Mouse (Mus musculus) kidney, adult 18-20 months (tissue): ENCODE data around the gene Sgsm1.

Source experiments
- DNase-seq: peaks from one replicate; pipeline ENCODE4 v3.0.0; 2021

Gene Sgsm1

DNA sequence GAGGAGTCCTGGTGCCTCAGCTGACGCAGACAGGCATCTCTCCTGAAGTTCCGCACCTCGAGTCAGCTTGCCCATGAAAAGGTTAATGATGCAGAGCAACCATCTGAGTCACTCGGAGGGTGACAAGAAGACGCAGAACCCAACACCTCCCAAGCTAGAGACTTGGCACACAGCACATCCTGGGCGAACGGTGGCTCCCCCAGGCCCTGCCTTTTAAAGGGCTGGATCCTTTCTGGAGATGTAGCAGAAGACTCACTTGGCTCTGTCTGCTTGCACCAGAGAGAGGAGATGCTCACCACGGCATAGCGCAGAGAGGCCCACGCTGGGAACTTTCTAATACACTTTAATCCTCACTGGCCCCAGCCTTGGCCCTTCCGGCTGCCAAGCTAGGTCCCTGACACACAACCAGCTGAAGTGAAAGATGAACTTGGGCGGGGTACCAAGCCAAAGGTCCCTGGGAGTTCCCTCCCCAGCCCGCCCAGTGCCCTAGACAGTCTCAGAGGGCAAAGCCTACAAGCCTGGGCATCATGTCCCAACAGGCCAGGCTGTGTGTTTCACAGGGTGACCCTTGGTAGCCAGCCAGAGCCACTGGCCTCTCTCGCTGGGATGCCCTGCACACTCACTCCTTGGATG, 94.1 kb downstream of the Sgsm1 start:
- peak; percentile 78 for DNase-seq

DNA sequence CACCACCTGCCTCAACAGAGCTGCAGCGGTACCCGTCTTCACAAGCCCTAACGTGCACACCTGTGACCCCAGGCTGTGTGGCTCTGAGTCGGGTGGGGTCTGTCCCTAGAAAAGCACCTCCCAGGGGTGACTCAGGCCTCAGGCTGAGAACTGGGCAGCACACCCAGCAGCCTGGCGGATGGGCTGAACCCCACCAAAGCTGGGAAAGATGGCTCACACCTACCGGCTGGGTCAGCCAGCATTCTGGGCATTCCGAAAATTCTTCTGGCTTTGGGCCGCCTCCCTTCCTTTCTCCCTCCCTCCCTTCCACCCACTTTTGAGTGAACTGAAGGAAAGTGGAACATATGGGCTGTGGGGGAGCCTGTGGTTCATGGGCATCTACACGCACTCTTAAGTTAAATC, 95.0 kb downstream of the Sgsm1 start:
- no peak for DNase-seq

GRCm38 (mm10) chr5:113214455-113214854, 96.1 kb downstream of the Sgsm1 start:
- DNase-seq: peak; percentile 63

- DNase-seq: no peak
Observed at GRCm38 (mm10) chr5:113214041-113214440, 96.5 kb downstream of the Sgsm1 start.

DNA sequence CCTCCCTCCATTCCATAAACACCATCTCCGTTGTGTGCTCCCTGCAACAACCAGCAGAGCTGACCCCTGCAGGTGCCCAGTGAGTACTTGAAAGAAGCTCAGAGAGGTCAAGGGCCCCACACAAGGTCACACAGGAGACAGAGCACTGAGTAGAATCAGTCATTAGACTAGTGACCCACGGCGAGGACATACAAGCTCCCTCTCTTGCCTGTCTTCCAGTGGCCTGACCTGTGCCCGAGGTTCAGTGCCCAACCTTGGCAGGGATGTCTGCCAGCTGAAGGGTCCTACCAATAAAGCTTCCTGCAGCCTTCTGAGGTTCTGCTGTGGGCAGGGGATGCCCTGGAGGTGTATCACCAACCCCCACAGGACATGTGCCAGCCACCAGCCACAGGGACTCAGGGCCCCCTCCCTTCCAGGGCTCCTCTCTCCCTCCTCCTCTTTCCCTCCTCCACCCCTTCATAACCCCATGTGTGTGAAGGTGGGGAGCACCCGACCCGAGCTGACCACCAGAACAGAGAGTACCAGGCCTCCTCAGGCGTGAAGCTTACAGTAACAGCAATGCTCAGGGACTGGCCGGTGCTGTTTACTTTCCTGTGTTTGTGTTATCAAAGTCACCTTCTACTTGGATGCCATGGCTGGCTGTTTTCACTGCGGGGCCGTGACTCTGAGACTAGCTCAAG, 98.3 kb downstream of the Sgsm1 start:
- DNase-seq: peak; percentile 45

DNA sequence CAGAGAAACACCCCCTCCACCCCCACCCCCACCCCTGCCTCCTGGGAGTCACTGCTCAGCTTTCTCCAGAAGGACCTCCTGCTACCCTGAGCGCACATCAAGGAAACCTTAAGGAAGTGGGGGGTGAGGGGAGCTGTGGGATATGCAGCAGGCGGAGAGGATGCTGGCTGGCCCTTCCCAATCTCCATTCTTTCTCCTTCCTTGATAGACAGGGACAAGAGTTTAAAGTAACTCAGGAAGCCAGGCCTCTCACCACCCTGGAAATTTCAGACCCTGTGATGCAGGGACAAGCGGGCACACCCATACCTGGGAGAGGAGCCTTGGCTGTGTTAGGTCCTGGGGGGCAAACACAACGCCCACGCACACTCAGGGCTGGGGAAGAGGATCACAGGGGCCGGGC, 100.3 kb downstream of the Sgsm1 start:
- DNase-seq: no peak

DNA sequence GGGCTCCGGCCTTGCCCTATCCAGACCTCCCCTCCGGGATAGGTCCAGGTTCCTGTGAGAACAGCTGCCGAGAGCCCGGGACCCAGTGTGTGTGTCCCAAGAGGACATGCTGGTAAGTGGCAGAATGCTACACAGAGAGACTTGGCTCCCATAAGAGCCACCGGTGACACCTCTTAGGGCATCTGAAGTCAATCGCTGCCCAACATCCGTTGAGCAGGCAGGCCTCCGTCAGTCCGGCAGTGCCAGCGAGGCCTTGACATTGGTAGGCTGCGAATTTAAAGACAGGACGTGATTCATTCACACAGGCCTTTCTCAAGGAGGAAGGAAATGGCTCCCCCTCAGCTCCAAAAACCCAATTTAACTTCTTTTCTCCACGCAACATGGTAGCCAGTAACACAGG, 100.7 kb downstream of the Sgsm1 start:
- no peak for DNase-seq

- DNase-seq: no peak
Observed at GRCm38 (mm10) chr5:113209401-113209750, 101.2 kb downstream of the Sgsm1 start.

- DNase-seq: peak; percentile 50
Observed at GRCm38 (mm10) chr5:113208622-113209400, 101.8 kb downstream of the Sgsm1 start.

GRCm38 (mm10) chr5:113208048-113208447, 102.5 kb downstream of the Sgsm1 start:
- peak; percentile 74 for DNase-seq

DNA sequence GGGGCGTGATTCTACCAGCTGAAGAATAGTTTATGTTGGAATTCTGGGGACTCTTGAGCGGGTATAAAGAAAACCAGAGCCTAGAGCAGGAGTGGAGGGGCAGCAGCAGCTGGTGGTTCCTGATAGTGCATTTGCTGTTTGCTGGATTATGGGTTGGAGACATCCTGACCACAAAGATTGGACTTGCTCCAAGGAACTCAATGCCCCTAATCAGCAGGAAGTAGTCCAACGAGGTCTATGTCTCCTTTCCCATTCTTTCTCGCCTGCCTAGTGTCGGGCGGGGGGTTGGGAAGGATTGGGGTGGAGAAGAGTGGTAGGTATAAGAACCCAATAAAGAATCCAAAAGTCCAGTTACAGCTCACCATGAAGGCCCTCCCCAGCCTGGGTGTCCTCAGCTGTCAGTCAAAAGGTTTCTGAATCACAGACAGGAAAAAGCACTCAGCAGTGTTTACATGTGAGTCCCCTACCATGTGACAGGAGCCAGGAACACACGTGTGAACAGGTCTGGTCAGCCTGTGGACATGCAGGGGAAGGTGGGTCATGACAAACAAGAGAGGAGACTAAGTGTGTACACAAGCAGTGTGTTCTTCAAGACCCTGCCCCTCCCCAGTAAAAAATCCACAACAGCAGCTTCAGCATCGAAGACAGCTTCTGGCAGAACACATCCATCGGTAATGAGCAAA, 103.8 kb downstream of the Sgsm1 start:
- no peak for DNase-seq

GRCm38 (mm10) chr5:113204193-113204592, 106.4 kb downstream of the Sgsm1 start:
- no peak for DNase-seq

GRCm38 (mm10) chr5:113199772-113200134, 110.8 kb downstream of the Sgsm1 start:
- DNase-seq: no peak

DNA sequence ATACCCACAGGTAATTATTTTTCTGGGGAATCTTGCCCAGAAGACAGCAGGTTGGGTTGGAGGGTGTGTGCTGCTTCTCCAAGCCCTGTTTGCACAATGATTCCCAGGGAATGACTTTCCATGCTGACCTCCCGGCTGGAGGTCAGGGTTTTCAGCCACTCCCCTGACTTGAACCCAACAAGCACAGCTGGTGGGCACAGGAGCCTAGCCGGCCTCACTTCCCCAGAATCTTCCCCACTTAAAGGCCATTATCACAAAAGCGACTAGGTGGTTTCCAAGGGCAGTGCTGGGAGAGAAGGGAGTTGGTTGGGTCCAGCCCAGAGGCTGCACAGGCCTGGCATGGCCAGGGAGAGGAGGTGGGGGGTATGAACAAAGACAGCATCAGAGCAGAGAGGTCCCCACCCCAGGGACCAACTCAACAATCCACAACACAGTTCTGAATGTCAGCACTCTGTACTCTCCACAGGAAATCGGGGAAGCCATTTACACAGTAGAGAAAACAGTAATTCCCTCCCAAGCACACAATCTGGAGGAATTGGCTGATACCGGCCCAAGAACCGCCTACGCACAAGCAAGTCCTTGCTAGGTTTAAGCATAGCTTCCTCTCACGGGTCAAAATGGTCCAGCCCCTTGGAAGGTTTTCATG, 111.3 kb downstream of the Sgsm1 start:
- no peak for DNase-seq

DNA sequence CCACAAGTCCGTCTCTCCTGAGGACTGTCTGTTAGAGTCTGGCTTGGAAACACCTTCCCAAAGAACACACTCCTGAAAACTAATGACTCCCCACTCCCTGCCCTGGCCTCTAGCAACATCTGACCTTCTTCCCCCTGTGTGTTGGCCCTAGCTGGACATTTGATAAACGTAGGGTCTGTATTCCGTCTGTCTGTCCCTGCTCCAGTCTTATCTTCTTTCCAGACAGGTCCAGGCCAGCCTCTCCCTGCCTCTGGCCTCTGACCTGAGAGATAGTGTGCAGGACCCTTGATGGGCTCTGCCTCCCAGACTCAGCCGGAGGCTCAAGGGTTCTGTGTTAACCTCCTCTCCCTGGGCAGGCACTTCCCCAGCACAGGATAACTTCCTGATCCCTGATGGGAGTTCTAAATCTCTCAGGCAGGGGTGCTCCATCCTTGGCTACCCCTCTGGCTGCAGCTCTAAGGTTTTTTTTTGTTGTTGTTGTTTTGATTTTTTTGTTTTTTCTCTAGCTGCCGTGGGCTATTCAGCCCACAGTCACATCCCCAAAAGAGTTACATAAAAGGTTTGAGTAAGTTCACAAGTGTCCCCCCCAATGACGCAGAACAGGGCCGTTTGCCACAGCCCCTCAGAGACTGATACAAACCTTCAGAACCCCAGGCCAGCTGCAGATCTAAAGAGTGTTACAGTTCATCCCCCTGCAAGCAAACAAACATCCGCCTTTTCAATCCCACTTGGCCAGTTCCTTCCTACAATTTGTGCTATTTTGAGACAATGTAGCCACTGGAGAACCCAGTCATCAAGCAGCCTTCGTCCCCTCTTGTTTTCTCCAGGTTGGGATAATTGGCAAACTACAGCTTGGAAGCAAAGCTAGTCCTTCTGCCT, 113.4 kb downstream of the Sgsm1 start:
- DNase-seq: no peak

GRCm38 (mm10) chr5:113195907-113196306, 114.7 kb downstream of the Sgsm1 start:
- DNase-seq: no peak

GRCm38 (mm10) chr5:113195451-113195850, 115.1 kb downstream of the Sgsm1 start:
- DNase-seq: no peak

DNA sequence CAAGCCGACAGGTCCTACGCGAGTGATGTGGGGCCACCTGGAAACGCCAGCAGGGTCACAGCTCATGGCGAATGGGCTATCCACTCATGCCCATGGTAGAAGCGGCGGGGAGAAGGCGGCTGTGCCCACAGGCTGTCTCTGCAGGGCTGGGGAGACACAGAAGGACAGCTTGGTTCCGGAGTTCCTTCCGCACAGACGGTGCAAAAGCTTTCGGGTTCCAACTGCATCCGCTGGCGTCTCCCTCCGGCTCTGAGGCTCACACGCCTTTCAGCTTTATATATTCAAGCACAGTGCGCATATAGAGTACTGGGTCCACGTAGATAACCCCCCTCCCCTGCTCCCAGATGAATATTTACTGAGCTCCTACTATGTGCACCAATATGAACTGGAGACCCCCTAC, 116.8 kb downstream of the Sgsm1 start:
- DNase-seq: no peak
